Mouse (Mus musculus): Measurements from ENCODE around the gene Mgat4a.

Mgat4a gene

DNA sequence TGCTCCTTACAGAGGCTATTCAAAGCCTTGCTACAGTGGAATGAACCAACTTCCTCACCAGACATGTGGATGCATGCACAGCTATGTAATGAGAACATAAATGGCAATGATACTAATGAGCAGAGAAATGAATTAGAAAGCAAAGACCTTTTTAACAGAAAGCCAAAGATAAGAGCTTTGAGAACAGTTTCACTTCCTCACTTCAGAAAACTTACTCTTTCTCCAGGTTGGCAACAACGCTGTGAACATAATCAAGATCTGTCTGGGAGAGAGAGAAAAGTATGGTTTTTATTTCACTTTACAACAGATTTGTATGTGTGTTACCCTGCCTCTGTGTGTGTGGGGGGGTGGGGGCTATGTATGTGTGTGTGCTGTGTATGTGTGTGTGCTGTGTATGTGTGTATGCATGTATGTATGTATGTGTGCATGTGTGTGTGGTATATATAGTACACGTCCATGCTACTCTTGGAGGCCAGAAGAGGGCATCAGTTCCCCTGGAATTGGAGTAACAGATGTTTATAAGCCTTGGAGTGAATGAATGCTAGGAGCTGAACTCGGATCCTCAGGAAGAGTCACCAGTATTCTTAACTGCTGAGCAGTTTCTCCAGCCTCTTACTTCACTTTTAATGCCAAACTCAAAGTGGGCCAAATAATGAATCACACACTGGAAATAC lies 74.4 kb downstream of the Mgat4a start:
- 78% methylated on average over 3 of the region's 3 CpGs for WGBS

DNA sequence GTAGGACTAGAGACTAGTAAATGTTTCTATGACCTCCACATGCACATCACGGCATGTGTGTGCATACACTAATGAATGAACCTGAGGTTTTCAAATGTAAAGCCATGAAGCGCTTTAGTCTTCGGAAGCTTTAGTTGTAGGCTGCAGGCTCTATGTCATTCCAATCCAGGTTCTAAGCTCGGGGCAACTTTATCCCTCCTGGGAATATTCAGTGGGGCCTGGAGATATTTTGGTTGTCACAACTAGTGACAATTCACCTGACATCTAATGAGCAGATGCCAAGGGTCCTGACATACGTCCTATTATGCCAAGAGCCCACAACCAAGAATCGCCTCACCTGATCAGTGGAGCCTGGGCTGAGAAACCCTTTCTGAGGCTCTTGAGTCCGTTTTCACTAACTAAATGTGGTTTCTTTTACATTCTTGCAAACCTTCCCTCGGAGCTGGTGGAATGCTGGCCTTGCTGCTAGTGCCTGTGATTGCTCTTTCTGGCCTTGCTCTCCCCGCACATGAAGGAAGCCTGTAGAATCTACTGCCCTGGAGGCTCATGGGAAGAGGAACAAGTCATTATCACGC lies 75.9 kb downstream of the Mgat4a start:
- WGBS = 91% methylated on average over 10 of the region's 10 CpGs

DNA sequence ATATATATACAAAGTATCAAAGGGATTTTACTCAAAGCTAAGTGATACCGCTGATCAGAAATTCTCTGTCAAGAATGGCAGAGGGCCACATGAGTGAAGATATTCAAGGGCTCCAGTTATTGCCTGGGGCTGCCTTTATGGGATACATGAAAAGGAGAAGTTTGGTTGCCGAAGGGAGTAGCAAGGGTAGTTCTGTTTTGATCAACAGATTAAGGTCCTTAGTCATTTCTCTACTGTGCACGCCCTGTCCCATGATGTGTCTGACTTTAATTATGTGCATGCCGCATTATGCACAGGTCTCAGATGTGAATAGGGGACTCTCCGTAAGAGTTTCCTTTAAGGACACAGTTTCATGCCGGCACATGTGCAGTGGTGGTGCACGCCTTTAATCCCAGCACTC lies 83.3 kb downstream of the Mgat4a start:
- WGBS = 92% methylated on average over 7 of the region's 7 CpGs

DNA sequence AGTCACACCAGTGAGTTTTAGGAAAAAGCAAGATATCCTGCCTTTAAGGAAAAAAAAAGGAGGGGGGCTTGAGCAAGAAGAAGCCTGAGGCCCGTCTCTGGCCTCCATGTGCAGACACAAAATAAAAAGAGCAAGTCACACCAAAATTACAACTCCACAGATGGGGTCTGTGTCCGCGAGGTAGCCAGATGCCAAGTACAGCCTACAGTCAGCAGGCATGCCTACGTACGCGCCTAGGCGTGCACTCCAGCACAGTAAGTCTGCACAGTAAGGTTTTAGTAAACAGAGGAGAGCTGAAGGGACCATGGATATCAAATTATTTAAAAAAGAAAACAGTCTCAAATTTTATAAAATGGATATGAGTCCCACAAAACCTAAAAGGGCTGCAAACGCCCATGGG lies 89.5 kb downstream of the Mgat4a start:
- WGBS = 61% methylated on average over 8 of the region's 8 CpGs

DNA sequence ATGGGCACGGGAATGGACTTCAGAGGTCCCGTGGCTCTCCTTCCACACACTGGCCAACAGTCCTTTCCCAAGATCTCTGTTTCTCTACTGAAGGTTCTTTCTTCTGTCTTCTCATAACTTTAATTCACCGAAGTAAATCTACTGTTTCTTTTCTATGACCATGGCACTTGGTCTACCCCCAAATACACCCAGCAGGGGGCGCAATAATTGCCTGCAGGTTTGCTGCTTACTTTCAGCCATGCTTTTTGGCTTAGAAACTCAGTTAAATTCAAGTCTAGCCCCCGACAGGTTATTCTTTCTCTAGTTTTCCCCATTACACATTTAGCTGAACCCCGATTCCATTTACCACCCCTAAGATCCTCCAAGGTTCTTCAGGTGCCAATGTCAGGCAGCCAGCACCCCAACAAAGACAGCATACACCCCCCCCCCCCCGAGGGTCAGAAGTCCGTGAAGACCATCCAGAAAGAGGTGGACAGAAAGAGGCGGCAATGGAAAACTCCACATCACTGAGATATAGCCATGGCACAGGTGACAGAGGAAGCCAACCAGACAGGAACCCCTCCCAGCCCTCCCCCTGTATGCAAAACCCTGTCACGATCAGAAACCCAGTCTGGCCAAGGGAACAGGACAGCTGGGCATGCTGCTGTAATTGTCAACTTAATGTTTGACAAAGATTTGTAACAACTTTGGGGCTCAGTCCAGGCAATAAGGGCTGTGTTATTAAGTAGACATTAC lies 92.3 kb downstream of the Mgat4a start:
- 78% methylated on average over 10 of the region's 10 CpGs for WGBS

DNA sequence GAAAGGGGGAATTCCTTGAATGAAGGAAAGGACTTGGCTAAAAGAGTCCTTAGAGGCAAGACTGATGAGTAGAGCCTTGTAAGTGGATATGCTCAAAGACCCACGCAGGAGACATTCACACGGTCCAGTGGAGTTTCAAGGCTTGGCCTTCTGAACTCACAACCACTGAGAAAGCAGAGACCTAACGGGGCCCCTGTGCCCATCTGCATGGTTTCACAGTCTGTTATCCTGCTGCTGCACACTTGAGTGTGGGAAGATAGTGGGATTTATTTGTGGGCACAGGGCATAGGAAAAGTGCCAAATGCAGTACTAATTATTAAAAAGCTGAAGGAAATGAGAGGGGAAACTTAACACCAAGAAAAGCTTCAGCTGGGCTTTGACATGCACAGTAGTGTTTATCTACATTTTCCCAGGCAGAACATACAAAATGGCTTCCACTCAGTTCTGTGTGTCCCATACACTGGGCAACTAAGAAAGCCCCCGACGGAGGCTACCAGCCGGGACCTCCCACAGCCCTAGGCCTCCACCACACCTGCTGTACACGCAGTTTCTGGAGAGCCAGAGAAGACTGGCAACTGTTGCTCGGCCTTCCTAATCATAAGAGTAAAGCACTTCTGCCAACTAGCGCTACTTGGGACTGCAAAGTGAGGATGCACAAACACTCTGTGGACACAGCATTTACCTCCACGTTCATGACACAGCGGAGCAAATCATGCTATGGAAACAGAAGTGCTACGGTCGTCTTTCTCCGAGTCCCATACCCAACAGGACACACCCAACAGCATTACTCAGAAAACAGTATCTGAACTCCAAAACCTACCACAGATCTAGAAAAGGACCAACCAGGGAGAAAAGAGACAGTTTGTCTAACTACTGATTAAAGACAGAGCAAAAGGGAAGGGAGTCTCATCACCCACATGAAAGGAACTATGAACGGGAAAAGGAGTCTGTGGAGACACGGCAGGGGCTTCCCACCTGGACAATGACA lies 97.7 kb downstream of the Mgat4a start:
- WGBS = 92% methylated on average over 16 of the region's 16 CpGs

DNA sequence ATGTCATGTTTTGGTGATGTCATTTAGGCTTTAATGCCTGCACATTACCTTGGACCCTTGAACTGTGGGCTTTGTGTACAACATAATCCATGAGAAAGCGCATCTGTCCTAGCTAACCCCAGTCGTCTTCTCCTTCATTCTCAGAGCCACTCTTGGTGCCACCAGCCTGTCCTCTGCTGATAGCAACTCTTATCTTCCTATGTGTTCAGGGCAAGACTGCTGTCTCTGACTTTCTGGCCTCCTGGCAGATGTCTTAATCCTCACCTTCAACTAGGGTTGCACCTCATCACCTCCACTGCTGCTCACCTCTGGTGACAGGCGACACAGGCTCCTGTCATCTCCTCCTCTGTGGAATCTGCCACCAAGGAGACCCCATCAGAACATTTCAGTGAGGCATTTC lies 104.4 kb downstream of the Mgat4a start:
- WGBS = 86% methylated on average over 3 of the region's 3 CpGs

DNA sequence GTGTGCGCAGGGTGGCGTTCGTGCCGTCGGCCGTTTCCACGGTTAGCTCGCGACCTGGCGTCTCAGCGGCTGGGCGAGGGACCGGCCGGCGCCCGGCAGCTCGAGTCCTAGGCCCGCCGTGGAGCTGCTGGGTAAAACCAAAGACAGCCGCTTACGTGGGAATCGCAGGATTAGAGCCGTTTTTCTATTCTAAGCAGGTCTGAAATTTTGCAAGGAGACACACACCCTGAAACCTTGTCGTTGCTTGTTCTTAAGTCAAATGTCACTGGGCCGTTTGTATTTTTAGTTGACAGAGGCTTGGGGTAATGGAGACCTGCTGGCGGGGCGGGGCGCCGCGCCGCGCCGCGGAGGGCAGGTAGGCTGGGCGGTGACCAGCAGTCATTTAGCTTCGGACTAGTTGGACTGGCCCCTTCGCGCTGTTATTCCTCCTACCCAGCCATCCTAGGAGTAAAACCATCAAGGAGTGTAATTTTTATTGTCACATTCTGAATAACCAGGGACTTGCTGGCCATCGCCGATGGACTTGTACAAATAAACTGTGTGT lies 110.4 kb downstream of the Mgat4a start:
- 1% methylated on average over 40 of the region's 40 CpGs for WGBS

DNA sequence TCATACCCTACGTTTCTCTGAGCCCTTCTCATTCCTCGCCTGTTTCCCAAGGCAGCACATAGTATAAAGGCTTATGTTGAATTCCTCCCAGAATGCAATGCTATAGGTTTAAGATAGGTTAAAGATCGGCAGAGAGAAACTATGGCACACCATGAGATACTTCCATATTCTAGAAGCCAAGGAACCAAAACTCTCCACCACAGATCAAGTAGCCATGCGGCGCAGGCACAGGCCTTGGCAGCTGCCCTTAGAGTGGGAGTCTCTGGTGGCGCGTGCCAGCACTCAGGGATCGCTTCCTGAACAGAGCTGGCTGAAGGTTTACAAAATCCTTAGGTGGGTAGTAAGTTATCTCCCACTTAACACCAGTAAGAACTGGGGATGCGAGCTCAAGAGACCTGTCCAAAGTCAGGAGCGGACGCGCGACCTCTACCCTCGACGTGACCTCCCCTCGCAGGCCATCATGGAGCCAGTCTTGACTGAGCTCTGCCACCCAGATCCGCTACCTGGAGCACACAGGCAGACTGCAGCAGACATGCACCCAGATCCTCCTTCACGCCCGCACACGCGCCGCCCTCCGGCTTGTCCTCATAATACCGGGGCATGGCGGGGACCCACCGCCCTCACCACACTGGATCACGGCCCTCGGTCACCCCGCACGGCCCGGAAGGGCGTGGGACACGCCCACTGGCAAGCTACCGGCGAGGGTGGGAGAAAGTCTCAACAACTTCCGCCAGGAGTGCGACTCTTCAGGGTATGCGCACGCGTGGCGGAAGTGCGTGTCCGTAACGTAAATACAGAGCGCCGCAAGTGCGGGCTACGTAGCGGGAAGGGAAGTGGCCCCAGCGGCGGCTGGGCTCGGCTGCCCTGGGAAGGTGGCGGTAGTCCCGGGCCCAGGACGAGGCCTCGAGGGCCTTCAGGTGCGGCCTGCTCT lies 111.2 kb downstream of the Mgat4a start, which contains the start of the genes Coa5 and Unc50:
Gene Coa5, minus strand, starts transcription at position 738 of the 931 bp plus-strand sequence.
Gene Unc50, plus strand, starts transcription at position 774 of the 931 bp plus-strand sequence.
- under 1% methylated on average over 57 of the region's 57 CpGs for WGBS

DNA sequence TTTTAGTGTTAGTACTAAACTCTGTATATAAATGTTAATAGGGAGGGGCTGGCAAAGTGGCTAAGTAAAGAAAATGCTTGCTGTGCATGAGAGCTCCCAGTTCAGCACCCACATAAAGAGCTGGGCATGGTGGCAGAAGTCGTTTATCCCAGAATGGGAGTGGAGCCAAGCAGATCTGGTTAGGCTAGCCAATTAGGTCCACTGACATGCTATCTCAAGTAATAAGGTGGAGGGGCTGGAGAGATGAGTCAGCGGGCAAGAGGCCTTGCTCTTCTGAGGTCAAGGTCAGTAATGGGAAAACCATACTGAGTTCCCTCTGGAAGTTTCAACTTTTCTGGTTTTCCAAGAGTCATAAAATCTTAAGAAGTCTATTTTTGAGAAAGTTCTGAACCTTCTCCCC lies 111.9 kb downstream of the Mgat4a start:
- 54% methylated on average over 2 of the region's 2 CpGs for WGBS

DNA sequence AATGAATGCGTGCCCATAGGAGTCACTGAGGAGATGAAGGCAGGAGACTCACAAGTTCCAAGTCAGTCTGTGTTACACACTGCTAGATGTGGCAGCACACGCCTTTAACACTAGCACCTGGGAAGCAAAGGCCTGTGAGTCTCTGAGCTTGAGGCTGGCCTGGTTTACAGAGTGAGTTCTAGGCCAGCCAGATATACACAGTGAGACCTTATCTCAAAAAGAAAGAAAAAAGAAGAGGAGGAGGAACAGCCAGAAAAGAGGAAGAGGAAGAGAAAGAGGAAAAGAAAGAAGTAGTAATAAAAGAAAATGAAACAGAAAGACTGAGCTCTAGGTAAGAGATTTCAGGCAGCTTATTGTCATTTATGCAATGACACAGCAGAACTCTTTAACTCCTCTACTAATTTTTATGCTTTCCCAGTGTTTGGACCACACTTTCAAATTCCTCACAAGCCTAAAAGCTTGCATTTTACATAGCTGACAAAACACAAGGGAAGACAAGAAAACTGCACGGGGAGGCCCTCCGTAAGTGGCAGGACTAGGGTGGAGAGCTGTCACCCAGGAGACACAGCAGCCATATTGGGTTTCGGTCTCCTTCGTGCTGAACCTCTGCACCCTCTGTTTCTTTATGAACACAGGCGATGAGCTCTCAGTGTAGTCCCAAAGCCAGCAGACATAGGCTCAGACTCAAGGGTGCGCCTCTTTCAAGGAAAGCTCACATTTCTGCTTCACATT lies 113.5 kb downstream of the Mgat4a start:
- 93% methylated on average over 8 of the region's 8 CpGs for WGBS

DNA sequence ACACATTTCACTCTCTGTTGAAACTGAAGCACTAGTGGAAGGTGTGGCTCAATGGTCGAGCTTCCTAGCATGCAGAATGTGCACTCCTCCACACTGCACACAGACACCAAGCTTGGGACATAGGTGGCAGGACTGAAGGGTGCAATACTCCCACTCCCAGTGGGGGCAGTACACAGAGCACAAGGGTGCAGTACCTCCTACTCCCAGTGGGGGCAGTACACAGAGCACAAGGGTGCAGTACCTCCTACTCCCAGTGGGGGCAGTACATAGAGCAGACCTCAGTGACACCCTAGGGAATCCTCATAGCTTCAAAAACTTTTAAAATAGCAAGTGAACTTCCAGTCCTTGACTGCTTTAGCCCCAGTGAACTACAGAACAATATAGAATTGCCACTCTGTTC lies 121.4 kb downstream of the Mgat4a start:
- 81% methylated on average over 1 of the region's 1 CpGs for WGBS

DNA sequence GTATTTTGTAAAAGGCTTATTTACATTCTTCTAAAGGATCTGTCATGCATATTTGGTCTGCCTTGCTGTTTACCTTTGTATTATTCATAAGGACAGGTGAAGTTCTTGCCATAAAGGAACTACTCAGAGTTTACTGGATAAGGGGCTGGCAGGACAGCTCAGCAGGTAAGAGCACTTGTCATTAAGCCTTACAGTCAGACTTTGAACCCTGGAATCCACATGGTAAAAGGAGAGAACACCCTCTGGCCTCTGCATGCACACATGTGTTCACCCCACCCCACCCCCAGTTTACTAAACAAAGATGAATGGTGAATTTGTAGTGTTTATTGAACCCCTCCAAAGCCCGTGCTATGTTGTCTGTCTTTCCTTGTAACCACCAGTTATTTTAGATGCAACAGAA lies 125.4 kb downstream of the Mgat4a start:
- WGBS = 76% methylated on average over 1 of the region's 1 CpGs

DNA sequence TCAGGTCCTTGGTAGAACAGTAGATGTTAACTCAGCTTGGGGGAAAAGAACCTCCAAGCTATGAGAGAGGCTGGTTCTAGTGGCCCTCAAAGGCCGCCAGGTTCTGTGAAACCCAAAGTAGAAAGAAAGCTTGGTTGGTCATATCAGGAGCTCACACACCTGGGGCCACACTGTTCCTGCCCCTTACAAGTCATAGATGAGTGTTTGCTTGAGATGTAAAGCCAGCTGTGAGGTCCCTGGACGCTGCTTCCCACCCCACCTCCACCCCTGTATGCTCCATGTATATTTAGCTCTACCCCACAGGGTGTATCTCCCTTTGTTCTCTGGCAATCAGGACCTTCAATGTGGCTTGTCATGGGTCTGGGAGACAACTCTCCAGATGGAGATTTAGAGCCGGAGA lies 132.1 kb downstream of the Mgat4a start:
- 73% methylated on average over 3 of the region's 3 CpGs for WGBS

DNA sequence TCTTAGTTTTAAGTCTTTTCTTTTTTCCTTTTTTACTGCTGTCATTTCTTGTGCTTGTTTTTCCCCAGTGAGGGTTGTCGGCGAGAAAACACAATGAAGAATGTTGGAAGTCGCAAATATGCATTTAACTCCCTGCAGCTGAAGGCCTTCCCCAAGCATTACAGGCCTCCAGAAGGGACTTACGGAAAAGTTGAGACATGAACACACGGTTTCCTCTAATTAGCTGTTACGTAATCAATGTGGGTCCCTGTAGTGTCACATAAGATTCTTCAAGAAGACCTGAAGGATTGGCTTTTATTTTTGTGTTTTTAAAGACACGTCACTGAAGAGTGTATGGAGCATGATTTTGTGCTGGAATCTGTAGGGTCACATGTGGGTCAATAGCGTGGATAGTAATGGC lies 132.8 kb downstream of the Mgat4a start:
- 83% methylated on average over 8 of the region's 8 CpGs for WGBS

DNA sequence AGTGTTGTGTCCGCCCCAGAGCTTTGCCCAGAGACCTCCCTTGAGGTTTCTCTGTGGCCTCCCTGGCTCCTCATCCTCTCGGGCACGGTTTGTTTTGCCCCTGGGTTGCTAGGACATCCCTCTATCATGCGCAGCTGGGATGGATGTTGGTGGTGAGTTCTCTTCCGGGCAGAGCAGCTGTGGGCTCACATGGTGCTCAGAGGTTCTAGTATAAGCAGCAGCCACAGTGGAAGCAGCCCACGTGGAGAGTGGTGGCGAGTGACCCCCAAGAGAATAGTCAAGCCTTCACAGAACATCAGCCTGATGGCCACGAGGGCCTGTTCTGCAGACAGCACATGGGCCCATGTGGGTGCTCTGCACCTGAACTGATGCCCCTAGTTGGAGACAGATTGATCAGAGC lies 133.6 kb downstream of the Mgat4a start:
- WGBS = 81% methylated on average over 8 of the region's 8 CpGs

DNA sequence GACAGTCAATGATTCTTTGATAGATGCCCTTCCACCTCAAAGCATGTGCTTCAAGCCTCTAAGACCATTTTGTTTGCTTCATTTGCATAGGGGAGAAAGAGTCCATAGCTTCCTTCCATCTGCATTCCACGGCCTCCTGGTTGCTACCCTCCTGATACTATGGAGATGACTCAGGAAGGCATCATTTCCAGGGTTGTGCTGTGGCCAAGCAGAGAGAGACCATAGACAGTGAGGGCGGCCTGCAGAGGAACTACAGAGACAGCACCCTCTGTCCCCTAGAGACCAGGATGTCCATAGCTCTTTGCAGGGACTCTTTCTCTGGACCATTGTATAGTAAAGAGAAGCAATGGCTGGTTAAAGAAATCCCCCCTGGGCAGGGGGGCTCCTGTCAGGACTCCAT lies 135.7 kb downstream of the Mgat4a start:
- WGBS = 67% methylated on average over 2 of the region's 2 CpGs

DNA sequence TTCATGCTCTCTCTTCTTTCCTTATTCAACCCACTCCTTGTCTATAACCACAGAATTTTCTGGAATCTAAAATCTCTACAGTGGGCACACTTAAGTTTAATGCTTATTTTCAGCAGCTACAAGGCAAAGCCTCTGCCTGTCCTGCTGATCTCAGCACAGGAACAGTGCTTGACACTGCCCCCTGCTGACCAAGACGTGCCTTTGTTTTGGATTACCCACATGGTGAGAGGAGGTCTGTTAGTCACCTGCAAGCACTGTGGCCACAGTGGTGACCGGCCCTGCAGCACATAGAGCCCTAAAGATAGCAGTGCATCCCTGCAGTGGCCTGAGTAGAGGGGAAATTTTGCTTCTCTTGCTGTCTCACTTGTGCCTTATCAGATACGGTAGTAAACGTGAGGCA lies 139.1 kb downstream of the Mgat4a start:
- 53% methylated on average over 4 of the region's 4 CpGs for WGBS

DNA sequence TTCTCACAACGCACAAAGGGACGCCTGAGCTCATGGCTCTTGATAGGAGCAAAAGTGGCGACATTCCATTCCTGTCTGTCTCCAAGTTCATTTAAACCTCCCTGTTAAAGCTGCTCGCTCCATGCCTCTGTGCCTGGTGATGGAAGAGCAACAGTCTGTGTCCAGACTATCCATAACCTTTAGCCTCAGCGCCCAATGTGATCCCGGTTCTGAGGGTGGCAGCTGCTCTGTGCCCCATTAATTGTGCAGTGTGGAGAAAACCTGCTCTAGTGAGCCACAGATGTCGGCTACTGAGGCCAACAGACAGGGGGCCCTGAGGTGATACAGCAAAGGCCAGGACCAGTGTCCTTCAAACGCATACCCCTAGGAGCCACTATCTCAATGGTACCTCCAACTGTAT lies 141.1 kb downstream of the Mgat4a start:
- 84% methylated on average over 8 of the region's 8 CpGs for WGBS

DNA sequence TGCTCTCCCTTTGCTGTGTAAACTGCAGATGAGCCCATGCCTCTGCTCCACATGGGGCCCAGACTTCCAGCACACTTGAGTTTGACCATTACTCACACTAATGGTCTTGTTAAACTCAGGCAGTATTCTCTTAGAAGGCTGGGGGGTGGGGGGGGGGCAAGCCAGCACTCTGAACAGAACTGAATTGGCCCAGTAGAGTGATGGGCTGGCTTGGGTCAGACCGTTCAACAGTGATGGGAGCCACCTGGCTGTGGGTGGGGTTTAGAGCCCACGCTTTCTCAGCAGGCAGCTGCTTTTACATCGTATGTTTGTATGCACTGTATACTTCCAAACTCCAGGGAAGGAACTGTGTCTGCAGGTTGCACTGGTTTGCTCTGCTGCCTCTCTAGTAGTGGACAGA lies 141.9 kb downstream of the Mgat4a start:
- WGBS = 59% methylated on average over 3 of the region's 3 CpGs
